Mouse (Mus musculus) thymus, postnatal 10 days (tissue): ENCODE data around the gene Tas2r134.

Experiments used
- DNase-seq, 2 experiments: peaks; one replicate each; pipeline ENCODE4 v3.0.0; 2021; ENCODE audit warnings: low spot score in 2 of 2

Gene Tas2r134

GRCm38 (mm10) chr2:51627211-51627610 is at the start of gene Tas2r134:
Gene Tas2r134, plus strand, starts transcription at chr2:51627511.
- no peak for DNase-seq

GRCm38 (mm10) chr2:51579767-51580166 is 47.5 kb upstream of the Tas2r134 start:
- no peak for DNase-seq

DNA sequence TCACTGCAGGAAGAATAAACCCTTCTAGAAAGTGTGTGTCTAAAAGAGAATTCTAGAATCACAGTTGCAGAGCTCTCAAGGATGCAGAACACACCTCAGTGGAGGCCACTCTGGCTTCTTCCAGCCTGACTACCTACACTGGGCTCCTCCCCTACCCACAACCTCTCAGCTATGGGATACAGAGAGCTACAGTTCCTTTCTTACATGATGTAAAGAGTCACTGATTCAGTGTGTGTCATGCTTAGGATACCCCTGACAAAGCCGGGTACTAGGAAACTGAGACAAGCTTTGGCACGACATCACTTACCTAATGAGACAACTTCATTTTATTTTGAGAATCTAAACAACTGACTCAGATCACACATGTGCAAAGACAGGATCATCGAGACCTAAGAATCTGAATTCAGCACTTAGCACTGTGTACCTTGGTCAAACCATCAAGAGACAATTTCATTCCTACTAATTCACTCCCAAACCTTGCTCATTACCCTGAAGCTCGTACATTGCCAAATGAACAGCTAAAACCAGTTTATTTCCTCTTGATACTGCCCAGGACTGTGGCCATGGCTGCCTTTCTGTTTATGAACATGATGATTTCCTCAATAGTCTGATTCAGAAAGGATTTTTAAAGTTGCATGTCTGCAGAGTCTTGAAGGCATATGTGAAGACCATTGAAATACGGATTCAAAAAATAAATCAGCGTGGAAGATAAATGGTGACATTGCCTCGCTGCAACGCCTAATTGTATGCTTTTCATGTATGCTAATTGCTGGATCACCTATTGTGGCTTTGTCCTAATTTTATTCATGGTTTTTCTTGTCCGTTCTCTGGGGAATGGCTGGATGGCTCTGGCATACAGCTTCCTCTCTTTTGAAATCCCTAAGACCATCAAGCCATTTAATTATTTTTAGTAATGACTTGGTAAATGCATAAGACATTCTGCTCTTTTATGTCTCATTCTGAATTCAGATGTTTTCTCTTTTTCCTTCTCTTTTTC is 43.0 kb upstream of the Tas2r134 start:
- DNase-seq, result no peak

- no peak for DNase-seq
These were observed 39.0 kb upstream of the Tas2r134 start for GRCm38 (mm10) chr2:51588336-51588735.

- DNase-seq, result no peak
These were observed 38.4 kb upstream of the Tas2r134 start for GRCm38 (mm10) chr2:51588895-51589294.

DNA sequence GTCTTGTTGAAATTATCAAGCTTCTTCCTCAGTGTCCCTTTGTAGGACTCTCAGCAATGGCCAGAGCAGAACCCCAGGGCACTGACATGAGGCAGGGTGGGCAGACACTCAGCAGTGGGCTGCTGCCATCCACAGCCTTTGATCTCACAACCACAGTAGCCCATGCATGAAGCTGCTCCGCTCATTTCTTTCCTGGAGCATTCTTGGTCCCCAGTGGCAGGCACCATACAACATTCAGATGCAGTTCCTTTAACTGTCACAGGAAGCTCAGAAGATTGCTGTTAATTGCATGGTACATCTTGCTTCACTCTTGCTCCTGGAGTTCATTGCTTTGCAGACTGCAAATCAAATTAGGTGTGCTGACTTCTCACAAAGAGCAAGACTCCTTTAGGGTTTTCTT is 37.7 kb upstream of the Tas2r134 start:
- DNase-seq, result no peak

- no peak for DNase-seq
These were observed 37.0 kb upstream of the Tas2r134 start for GRCm38 (mm10) chr2:51590308-51590707.

- no peak for DNase-seq
These were observed 35.2 kb upstream of the Tas2r134 start for GRCm38 (mm10) chr2:51592157-51592556.

DNA sequence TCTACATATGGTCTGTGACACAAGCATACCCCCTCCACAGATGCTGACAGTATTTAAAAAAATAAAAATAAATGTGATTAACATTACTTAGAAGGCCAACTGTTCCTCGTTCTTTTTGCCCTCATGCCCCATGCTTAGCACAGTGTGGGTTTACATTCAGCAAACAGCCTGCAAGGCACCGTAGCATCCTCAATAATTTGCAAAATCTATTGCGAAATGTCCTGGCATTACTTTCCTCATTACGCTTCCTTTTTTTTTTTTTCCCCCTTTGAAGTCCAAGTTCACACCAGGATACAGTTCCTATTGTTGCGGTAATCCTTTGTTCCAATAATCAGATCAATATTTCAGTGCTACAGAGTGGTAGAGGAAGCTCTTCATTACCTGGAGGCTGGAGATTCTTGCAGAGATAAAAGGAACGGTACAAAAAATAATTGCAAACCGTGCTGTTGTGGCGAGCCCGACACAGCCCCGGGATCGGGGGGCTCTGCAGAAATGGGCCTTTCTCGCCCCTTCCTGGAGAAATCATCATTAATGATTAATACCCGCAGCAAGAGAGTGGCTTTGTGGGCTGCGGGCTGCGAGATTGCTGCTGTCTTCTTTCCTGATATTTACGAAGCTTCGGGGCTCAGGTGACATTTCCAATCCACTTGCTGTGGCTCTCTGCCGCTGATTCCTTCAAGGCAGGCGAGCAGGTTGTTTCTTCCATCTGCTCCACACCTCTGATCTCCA is 27.7 kb upstream of the Tas2r134 start:
- DNase-seq, result no peak

- no peak for DNase-seq
These were observed 27.2 kb upstream of the Tas2r134 start for GRCm38 (mm10) chr2:51600202-51600487.

GRCm38 (mm10) chr2:51600873-51601272 is 26.4 kb upstream of the Tas2r134 start:
- no peak for DNase-seq

DNA sequence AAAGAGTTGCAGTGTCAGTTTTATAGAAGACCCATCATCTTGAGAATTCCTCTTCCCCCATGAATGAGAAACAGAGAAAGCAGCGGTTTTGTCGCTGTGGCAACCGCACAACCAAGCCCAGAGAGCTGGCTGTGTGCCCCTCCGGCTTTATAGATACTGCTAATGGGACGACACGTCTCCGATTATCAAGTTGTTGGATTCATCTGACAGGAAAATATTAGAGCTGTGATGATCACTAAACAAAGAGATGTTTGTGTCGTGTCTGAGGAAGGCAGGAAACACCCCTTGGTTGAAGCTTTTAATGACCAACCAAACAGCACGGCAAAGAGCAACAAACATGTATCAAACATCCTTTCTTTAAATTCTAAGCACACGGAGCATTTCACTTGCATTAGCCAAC is 17.0 kb upstream of the Tas2r134 start:
- no peak for DNase-seq

GRCm38 (mm10) chr2:51610897-51611296 is 16.4 kb upstream of the Tas2r134 start:
- DNase-seq, result no peak

DNA sequence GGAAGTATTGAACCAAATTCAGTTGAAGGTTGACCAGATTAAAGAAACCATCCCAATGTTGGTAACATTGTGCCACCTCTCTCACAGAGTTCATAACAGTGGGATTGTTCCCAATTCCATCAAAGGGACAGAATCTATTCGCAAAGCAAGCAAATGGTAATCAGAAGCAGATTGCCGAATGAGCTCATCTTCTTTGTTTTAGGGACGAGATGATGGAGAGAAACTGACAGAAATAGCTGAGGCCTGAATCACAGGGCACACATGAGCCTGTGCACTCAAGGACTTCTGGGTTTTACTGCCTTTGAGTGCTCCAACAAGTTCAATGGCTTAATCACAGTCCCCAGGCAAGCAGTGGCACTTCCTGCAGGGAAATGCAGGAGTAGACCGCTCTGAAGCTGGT is 13.6 kb upstream of the Tas2r134 start:
- no peak for DNase-seq

DNA sequence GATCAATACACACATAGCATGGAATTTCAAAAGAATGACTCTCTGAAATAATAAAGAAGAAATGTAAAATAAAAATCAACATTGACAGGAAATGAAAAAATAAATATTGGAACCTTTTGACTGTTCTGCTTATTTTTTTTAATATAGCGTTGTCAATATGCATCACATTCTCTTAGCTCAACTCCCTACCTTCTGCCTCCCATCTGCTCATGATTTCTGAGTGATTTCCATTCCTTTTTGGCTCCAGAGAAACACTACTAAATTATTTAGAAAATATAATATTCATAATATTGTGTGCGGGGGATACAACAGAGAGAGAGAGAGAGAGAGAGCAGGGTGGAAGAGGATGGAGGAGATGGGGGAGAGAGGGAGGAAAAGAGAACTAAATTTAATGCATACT is 5.4 kb upstream of the Tas2r134 start:
- no peak for DNase-seq

- DNase-seq, result no peak
These were observed 1.3 kb upstream of the Tas2r134 start for GRCm38 (mm10) chr2:51626007-51626406.

- DNase-seq, result no peak
These were observed 4.1 kb downstream of the Tas2r134 start for GRCm38 (mm10) chr2:51631428-51631827.

DNA sequence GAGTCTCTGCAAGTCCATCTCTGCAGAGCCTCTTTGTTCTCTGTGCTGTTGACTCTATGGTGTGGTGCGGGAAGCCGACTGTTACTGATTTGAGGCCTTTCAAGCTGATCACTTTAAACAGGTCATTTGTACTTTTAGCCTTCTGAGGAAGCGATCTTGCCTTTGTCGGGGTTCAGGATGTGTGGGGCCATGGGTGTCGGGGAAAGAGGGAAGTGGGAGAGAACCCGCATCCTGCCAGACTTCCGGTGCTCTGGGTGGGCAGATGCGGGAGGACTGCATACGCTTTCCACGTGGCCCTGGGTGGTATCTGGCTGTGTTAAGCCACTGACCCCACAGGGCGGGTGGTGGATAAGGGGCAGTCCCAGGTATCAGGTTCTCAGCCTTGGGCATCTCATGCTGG is 10.4 kb downstream of the Tas2r134 start:
- no peak for DNase-seq

- no peak for DNase-seq
These were observed 14.3 kb downstream of the Tas2r134 start for GRCm38 (mm10) chr2:51641635-51642034.

- DNase-seq, result no peak
These were observed 16.2 kb downstream of the Tas2r134 start for GRCm38 (mm10) chr2:51643244-51644139.

GRCm38 (mm10) chr2:51647972-51648371 is 20.7 kb downstream of the Tas2r134 start:
- DNase-seq, result no peak

DNA sequence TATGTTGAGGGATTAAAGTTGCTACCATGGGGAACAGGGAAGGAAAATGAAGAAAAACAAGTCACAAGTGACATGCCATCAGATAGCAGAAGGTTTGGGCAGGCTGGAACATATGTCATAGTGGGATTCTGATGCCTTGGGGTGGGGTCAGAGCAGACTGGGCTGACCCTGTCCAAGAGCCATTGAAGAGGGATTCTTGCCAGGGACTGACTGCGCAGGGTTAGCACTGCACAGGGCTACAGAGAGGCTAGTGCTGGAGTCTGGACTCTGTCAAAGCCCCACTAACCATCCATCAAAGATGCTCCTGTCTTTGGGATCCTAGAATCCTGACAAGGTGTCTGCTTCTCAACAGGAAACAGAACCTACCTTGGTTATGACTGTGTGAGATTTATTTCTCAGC is 22.6 kb downstream of the Tas2r134 start:
- DNase-seq, result no peak
